Mouse (Mus musculus) liver, embryonic 14.5 days (tissue): ENCODE results near the gene Tec.

ENCODE experiments used
- CTCF ChIP-seq: IDR thresholded peaks from 2 replicates; pipeline ENCODE4 v1.5.1; 2016; ENCODE audit warnings: antibody characterized with exemption, low read depth, control low read depth
- EP300 ChIP-seq: IDR thresholded peaks from 2 replicates; pipeline ENCODE4 v1.6.1; 2016; ENCODE audit warnings: antibody characterized with exemption, low read depth

GRCm38 (mm10) chr5:72907402-72907801 lies 39.1 kb upstream of the Tec start:
- TF ChIP-seq CTCF (no peak), EP300 (no peak)
